Mouse (Mus musculus) gastrocnemius, postnatal 36 days (tissue): ENCODE data around the gene Lrrc66. TPM values are rescaled to one million over a fixed set of nuclear protein-coding genes. Genes with fewer than 3 reads are reported as not detected.
A peak's percentile ranks its signal among the peaks of the same experiment; 100 is the strongest.
"Not testable (repeated sequence)": the region's sequence is repeated elsewhere in the genome, so short reads cannot be mapped to it uniquely, and the experiment has no call there.

Source experiments
- DNase-seq, 2 experiments: peaks; one replicate each; pipeline ENCODE4 v3.0.0; 2022
- intact Hi-C: fragments of 180-260 bp; cut with DNase I; formaldehyde crosslinking; loops from one replicate; pipeline ENCODE4 v1.15.1; 2025
- total RNA-seq, 2 experiments: library from RNA; stranded (reverse); gene quantifications; 2 replicates each; pipeline ENCODE4 v1.2.3; 2021

Lrrc66 gene
- total RNA-seq, 2 experiments from 2014 or later = not detected

DNA sequence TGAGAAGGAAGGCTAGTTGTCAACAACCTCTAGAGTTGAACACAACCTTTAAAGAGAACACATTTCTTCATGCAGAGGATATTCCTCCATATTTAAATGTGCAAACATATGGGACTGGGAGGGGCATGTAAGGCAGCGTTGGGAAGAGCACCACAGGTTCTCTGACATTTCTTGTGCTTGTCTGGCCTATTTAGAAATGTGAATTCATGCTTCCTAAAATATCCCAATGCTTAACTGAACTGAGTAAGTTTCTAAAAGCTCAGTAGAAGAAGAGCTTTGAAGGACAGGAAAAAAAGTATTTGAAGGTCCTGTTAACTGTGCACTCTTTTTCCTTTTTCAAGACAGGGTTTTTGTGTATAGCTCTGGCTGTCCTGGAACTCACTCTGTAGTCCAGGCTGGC, 13.4 kb downstream of the Lrrc66 start:
- intact Hi-C loops = no loop called here
- DNase-seq = no peak

DNA sequence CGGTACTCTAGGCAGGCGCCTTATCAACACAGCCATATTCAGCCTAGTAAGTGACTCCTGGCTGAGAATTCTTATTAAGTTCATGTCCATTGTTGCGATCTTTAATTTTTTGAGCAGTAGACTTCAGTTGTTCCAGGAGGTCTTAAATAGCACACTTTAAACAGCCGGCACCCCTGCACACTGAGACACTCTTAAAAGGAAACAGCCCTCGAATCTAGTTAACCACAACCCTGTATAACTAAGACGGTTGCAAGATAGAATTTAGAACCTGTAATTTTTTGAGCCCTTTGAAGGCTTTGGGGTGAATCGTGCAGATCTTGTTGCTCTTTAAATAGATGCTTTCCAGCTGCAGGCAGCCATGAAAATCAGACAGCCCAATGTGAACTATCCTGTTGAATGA, 17.1 kb downstream of the Lrrc66 start:
- DNase-seq = no peak
- intact Hi-C loops = no loop called here

DNA sequence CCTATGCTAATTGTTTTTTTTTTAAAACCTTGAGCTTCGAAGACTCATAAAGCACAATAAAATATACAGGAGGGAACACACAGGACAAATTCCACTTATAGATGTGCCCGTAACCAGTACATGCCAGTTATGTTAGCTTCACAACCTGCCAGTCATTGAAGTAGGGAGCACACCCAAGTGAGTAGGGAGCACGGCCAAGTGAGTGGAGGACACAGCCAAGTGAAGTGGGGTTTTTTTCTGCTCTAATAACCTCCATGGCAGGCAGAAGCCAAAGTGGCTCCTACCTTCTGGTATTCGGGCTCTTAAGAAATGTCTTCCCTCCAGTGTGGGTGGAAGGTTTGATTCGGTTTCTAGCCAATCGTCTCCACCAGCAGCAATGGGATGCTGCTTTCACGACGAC, 19.0 kb downstream of the Lrrc66 start:
- intact Hi-C loops = no loop called here
- no peak for DNase-seq

DNA sequence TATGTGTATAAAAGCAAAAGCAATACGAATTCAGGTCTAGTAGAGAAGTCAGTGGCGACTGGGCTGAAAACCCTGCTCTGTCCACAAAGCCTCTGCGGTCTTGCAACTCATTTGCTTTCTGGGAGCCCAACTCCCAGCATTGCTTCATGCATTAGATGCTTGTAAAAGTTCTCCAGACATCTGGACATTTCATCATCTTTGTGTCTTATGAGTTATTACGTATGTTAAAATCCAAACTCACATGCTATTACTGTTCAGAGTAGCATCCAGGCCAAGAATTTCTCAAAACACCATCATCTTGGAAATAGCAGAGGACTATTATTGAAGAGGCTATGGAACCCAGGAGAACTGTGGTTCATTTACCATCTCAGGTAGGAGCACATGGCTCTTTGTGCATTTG, 21.3 kb downstream of the Lrrc66 start:
- intact Hi-C loops = no loop called here
- no peak for DNase-seq

DNA sequence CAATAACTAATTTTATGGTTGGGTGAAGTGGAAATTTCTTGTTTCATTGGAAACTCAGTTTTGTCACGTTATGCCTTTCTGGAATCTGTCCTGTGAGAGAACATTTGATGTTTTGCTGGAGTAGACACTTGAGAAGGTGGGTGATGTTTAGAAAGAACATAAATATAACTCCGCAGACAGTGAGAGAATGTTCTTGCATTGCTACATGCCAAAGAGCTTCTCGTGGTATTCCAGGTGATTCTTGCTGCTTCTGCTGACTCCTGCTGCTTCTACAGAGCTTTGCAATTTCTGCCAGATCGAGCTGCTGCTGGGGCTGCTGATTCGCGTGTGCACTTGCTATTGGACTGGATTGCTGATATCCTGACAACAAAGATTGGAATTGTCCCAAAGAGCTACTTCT, 27.4 kb downstream of the Lrrc66 start:
- intact Hi-C loops = no loop called here
- DNase-seq = no peak

DNA sequence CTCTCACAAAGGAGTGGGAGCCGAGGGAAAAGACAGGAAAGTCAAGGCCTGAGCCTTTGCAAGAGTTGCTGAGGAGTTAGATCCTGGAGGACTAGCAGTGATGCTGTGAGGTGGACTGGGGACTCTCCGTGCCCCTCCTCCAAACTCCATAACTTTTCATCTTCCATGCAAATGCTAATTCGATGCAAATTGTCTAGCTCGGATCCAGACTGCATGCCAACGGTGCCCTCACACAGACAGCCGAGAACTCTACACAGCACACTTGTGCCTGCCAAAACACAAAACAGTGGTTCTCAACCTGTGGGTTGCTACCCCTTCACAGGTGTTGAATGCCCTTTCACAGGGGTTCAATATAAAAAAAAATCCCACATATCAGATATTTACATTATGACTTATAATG, 27.8 kb downstream of the Lrrc66 start:
- intact Hi-C loops = no loop called here
- no peak for DNase-seq

GRCm38 (mm10) chr5:73602865-73603264, 29.5 kb downstream of the Lrrc66 start:
- intact Hi-C loops = no loop called here
- no peak for DNase-seq

GRCm38 (mm10) chr5:73601361-73601763, 31.0 kb downstream of the Lrrc66 start:
- intact Hi-C loops = loop anchor here (2.0 kb wide), 1 partner anchor 61 kb away; no protein-coding TSS in a partner anchor

GRCm38 (mm10) chr5:73599991-73600390, 32.3 kb downstream of the Lrrc66 start:
- DNase-seq = no peak
- intact Hi-C loops = loop anchor here (2.0 kb wide), 1 partner anchor 59 kb away; no protein-coding TSS in a partner anchor

More at GRCm38 (mm10) chr5:73601361-73601763, 31.0 kb downstream of the Lrrc66 start:
- DNase-seq = no peak

DNA sequence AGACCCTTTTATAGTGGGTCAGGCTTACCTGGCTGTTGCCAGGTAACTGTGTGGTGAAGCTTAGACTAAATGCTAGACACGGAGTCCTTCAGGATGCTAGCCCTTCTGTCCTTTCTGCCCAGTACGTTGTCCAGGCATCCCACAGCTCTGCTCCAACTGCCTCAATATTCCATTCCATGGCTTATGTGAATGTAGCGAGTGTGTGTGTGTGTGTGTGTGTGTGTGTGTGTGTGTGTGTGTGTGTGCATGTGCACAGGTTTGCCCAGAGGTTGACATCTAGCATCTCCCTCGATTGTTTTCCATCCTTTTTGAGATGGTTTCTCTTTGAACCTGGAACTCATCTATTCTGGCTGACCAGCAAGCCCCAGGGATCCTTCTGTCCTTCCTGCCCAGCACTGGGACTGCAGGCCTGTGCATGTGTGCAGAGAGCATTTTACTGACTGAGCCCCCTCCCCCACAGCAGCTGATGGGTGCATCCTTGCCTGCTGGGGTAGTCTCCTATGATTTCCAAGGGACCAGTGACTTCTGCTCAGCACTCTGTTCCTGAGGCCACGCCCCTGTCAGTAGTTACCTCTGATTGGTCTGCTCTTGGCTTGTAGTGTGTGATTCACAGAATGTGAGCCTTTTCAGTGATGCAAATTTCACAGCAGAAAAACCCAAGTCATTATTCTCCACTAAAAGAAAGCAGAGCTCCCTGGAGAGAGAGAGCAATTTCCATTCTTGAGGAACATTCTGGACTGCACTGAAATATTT, 33.2 kb downstream of the Lrrc66 start:
- no peak for DNase-seq
- intact Hi-C loops = no loop called here

GRCm38 (mm10) chr5:73587119-73587518, 45.2 kb downstream of the Lrrc66 start:
- intact Hi-C loops = no loop called here
- no peak for DNase-seq

DNA sequence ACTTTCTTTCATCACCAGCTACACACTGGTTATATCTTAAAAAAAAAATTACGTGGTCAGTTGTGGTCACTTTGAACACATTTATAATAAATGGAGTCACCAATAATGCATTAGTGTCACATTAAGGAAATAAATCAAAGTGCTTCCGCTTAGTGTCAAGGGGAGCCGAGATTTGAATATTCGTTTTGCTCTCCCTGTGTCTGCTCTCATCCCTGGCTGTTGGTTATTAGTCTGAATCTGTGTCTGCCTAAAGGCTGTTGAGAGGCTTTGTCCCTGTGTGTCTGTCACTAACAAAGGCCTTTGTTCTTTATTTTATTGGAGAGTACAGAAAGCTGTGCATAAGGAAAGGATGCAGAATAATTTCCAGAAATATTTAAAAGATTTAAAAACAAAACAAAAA, 45.7 kb downstream of the Lrrc66 start:
- no peak for DNase-seq
- intact Hi-C loops = no loop called here

DNA sequence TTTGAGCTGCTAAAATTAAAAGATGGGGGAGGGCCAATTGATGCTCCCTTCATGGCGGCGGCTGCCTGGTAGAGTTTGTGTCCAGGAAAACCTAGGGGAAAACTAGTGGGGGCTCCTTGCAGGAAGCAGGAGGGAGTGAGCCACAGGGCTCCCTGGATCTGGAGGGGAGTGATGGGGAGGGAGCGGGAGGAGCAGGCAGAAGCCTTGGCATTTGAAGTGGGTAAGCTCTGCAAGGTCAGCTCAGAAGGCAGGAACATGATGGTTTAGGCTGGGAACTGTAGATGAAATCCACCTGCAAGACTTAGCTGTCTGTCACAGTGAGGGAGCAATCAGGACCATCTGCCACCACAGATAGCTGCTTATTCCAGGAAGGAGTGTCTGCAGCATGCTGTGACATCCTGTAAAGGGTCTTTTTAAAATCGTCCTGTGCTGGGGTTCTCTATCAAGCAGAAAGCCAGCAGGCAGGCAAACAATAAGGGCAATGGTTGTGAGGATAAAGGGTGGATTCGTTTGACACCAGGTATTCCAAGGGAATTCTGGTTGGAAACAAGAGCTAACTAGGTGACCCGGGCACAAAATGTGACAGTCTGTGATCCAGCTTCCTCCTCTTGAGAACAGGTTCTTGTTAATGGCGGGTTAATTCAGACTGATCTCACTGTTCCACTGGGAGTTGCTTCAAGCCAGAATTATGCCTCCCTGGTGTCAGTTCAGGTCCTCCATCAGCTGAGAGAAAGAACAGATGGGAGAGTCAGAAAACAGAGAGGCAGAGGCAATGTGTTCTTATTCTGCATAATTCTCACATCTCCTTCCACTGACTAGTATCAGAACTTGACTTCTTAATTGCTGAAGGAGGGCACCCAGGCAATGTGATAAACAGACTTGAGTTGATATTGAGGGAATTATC, 46.9 kb downstream of the Lrrc66 start:
- DNase-seq = no peak
- intact Hi-C loops = no loop called here

GRCm38 (mm10) chr5:73584011-73584410, 48.3 kb downstream of the Lrrc66 start:
- DNase-seq, intact Hi-C loops: not testable (repeated sequence)

- intact Hi-C loops = no loop called here
- DNase-seq = no peak
These were observed 54.2 kb downstream of the Lrrc66 start for GRCm38 (mm10) chr5:73578131-73578530.

DNA sequence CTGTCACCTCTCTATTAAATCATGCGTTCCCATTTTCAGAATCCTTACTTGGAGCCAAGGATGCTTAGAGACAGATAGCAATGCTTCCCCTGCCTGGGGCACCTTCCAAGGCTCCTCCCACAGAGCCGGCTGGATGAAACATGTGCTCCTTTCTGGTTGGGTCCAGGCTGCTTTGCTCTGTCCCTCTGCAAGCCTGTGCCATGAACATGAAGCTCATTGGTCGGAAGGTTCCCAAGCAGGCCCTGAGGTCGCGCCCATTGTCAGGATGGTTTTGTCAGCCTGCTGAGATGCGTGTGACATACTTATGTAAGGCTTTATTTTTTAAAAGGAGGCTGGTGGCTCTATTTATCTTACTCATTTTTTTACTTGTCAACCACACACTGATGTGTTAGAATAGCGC, 55.6 kb downstream of the Lrrc66 start:
- DNase-seq = no peak
- intact Hi-C loops = no loop called here

- intact Hi-C loops = no loop called here
- DNase-seq = peak; percentile 27 to 34
These were observed 57.7 kb downstream of the Lrrc66 start for GRCm38 (mm10) chr5:73574616-73575015.

GRCm38 (mm10) chr5:73573789-73574188, 58.5 kb downstream of the Lrrc66 start:
- peak in 1 of 2 experiments; percentile 53 for DNase-seq
- intact Hi-C loops = no loop called here

GRCm38 (mm10) chr5:73572846-73573245, 59.5 kb downstream of the Lrrc66 start:
- intact Hi-C loops = no loop called here
- no peak for DNase-seq

GRCm38 (mm10) chr5:73571395-73572156, 60.8 kb downstream of the Lrrc66 start:
- intact Hi-C loops = no loop called here
- no peak for DNase-seq

DNA sequence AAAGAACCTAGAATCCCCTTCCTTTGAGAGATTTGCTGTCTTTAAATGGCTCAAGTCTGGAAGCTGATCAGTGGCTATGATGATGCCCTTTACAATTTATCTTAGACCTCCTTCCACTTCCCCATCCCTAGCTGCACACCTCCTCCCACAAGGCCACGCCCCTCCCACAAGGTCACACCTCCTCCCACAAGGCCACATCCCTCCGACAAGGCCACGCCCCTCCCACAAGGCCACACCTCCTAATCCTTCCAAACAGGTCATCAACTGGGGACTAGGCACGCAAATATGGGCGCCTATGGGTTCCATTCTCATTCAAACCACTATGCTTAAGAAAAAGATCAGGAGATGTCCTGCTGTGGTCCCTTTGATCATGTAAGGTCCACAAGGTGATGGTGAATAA, 63.1 kb downstream of the Lrrc66 start:
- DNase-seq = no peak
- intact Hi-C loops = no loop called here
